Mouse (Mus musculus): ENCODE results near the gene Pomp. TPM values are rescaled to one million over a fixed set of nuclear protein-coding genes. Genes with fewer than 3 reads are reported as not detected.

Pomp gene
- polyA plus RNA-seq (2015; fragmentation: Nextera tagmentation; extraction: Ambion mirVana), result 481 and 542 TPM in 2 replicates

DNA sequence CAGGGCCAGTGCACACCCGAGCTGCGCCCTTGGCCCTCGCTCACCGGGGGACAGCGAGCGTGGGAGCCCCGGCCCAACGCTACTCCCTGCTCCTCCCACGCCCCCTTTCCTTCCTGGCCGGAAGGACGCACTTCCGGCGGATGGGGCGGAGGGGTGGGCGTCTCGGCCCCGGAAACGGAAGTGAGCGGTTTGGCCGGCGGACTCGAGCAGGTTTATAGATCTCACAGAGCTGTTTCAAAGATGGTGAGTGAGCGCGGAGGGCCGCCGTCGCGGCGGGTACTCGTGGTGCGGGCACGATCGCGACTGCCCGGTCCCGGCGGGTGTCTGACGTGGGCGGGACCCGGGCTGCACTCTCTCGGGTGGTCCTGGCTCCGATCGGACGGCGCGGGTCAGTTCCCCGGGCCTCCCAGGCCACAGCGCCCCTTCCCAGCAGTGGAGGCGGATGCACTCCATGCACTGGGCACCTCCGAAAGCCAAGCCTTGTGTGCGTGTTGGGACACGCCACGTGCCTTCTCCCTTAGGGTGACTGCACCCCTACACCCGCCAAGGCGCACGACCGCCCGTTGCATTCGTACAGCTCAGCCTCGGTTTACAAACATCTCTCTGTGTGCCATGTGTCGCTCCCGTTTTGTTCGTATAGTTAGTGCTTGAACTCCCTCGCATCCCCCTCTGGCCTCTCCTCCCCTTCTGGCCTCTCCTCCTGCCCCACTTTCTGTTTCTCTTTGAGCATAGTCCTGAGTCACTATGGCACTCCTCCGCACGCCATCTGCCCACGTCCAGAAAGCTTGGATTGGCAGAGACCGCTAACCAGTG is at the start of gene Pomp:
TSS of gene Pomp (plus strand) at position 13 of the 813 bp plus-strand sequence.
- peak within 1 kb of the TSS; percentile 64 for H3K4me2 ChIP-seq
- H3K4me1 ChIP-seq, result peaks cover 17% of the 10 kb centered on the region
- peak within 1 kb of the TSS; percentile 75 for H3K4me3 ChIP-seq (replicated peaks)
- ATAC-seq (replicated peaks; ENCODE audit: low FRiP score), result peak; percentile 94
- peaks cover 36% of the 10 kb centered on the region for H3K36me3 ChIP-seq
- H3K27me3 ChIP-seq, result no peaks in the 10 kb centered on the region
- WGBS, result under 1% methylated on average over 68 of the region's 68 CpGs
- H3K9ac ChIP-seq, result peak within 1 kb of the TSS; percentile 85
- no peaks in the 10 kb centered on the region for H3K9me3 ChIP-seq (replicated peaks)
- peak within 1 kb of the TSS; percentile 87 for H3K27ac ChIP-seq

- no peak for ATAC-seq (replicated peaks; ENCODE audit: low FRiP score)
- WGBS, result 80% methylated on average over 13 of the region's 13 CpGs
- no peak overlapping the region for H3K9ac ChIP-seq
- peaks cover 5% of the 10 kb centered on the region; the same call in 1 of the 2 replicates for H3K9me3 ChIP-seq (replicated peaks)
- no peak overlapping the region for H3K4me2 ChIP-seq
- no peaks in the 10 kb centered on the region for H3K27me3 ChIP-seq
- no peak overlapping the region for H3K4me3 ChIP-seq (replicated peaks)
- no peak overlapping the region for H3K27ac ChIP-seq
- no peaks in the 10 kb centered on the region for H3K36me3 ChIP-seq
- H3K4me1 ChIP-seq, result no peaks in the 10 kb centered on the region
Observed at GRCm38 (mm10) chr5:147812255-147813040, 47.8 kb upstream of the Pomp start.

GRCm38 (mm10) chr5:147814971-147815370 is 45.3 kb upstream of the Pomp start:
- Histone ChIP-seq H3K9me3 (replicated peaks) (0 out of 2 replicates have a peak, but pooled peaks cover 4% of the 10 kb centered on the region), H3K36me3 (no peaks in the 10 kb centered on the region), H3K27ac (no peak overlapping the region), H3K4me1 (no peaks in the 10 kb centered on the region), H3K27me3 (no peaks in the 10 kb centered on the region), H3K9ac (no peak overlapping the region), H3K4me2 (no peak overlapping the region), H3K4me3 (replicated peaks) (no peak overlapping the region)
- 78% methylated on average over 13 of the region's 13 CpGs for WGBS
- ATAC-seq (replicated peaks; ENCODE audit: low FRiP score), result no peak

DNA sequence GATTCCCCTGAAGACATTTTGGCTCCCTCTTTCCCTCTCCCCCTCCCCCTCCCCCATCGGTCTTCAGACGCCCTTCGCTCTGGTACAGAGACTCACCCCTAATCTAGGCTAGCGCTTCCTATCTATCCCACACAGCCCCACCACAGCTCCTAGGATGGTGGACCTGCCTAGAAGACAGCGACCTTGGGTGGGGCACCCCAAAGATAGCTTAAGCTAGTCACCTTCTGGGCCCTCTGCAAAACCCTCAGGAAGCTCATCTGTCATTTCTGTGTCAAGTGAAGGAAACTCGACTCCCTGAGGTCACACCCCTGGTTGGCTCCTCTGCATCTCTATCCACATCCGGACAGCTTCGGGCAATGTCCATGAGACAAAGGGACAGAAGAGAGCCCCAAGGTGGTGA is 44.7 kb upstream of the Pomp start:
- Histone ChIP-seq H3K36me3 (no peaks in the 10 kb centered on the region), H3K27ac (no peak overlapping the region), H3K27me3 (no peaks in the 10 kb centered on the region), H3K9ac (no peak overlapping the region), H3K4me3 (replicated peaks) (no peak overlapping the region), H3K9me3 (replicated peaks) (0 out of 2 replicates have a peak, but pooled peaks cover 4% of the 10 kb centered on the region), H3K4me2 (no peak overlapping the region), H3K4me1 (no peaks in the 10 kb centered on the region)
- ATAC-seq (replicated peaks; ENCODE audit: low FRiP score), result no peak
- 69% methylated on average over 8 of the region's 8 CpGs for WGBS

DNA sequence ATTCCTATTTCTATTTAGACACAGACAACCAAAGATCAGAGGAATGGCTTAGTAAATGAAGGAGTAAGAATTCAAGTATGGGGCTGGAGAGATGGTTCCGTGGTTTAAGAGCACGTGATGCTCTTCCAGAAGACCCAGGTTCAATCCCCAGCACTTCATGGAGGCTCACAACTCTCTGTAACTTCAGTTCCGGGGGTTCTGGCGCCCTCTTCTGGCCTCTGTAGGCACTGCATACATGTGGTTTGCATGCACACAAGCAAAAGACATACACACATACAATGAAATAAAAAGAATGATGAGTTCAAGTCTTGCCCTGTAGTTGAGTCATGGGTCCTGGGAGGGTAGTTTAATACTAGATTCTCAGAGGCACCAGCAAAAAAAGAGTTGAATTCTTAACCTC is 43.8 kb upstream of the Pomp start:
- no peak overlapping the region for H3K27ac ChIP-seq
- ATAC-seq (replicated peaks; ENCODE audit: low FRiP score), result no peak
- no peak overlapping the region for H3K4me2 ChIP-seq
- no peak overlapping the region for H3K9ac ChIP-seq
- H3K9me3 ChIP-seq (replicated peaks), result 0 out of 2 replicates have a peak, but pooled peaks cover 4% of the 10 kb centered on the region
- H3K27me3 ChIP-seq, result no peaks in the 10 kb centered on the region
- no peaks in the 10 kb centered on the region for H3K36me3 ChIP-seq
- WGBS, result 68% methylated on average over 4 of the region's 4 CpGs
- H3K4me1 ChIP-seq, result no peaks in the 10 kb centered on the region
- H3K4me3 ChIP-seq (replicated peaks), result no peak overlapping the region

GRCm38 (mm10) chr5:147817747-147818496 is 42.3 kb upstream of the Pomp start:
- H3K9me3 ChIP-seq (replicated peaks), result 0 out of 2 replicates have a peak, but pooled peaks cover 4% of the 10 kb centered on the region
- no peak overlapping the region for H3K4me3 ChIP-seq (replicated peaks)
- ATAC-seq (replicated peaks; ENCODE audit: low FRiP score), result no peak
- WGBS, result 88% methylated on average over 9 of the region's 9 CpGs
- no peaks in the 10 kb centered on the region for H3K36me3 ChIP-seq
- no peaks in the 10 kb centered on the region for H3K4me1 ChIP-seq
- H3K9ac ChIP-seq, result no peak overlapping the region
- H3K4me2 ChIP-seq, result no peak overlapping the region
- H3K27me3 ChIP-seq, result no peaks in the 10 kb centered on the region
- H3K27ac ChIP-seq, result no peak overlapping the region

DNA sequence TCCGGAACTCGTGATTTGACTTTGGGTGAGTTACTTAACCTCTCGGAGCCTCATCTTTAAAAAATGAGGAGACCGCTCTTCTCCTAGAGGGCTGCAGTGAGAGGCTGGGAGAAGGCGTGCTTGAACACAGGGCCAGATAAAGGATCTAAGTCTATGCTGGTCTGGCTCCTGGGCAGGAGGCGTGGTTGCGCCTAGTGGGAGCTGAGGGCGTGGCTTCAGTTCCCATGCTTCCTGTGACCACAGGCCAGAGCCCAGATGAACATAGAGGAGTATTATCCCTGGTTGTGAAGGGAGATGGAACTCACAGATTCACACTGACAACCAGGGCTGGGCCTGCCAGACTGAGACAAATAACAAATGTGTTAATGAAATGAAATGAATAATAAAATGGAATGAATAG is 41.4 kb upstream of the Pomp start:
- H3K36me3 ChIP-seq, result no peaks in the 10 kb centered on the region
- 88% methylated on average over 8 of the region's 8 CpGs for WGBS
- H3K9me3 ChIP-seq (replicated peaks), result 0 out of 2 replicates have a peak, but pooled peaks cover 4% of the 10 kb centered on the region
- no peaks in the 10 kb centered on the region for H3K4me1 ChIP-seq
- no peak overlapping the region for H3K4me2 ChIP-seq
- H3K27me3 ChIP-seq, result no peaks in the 10 kb centered on the region
- no peak overlapping the region for H3K4me3 ChIP-seq (replicated peaks)
- ATAC-seq (replicated peaks; ENCODE audit: low FRiP score), result no peak
- H3K9ac ChIP-seq, result no peak overlapping the region
- no peak overlapping the region for H3K27ac ChIP-seq

- Histone ChIP-seq H3K9ac (no peak overlapping the region), H3K27ac (no peak overlapping the region), H3K27me3 (no peaks in the 10 kb centered on the region), H3K4me1 (no peaks in the 10 kb centered on the region), H3K4me2 (no peak overlapping the region), H3K9me3 (replicated peaks) (0 out of 2 replicates have a peak, but pooled peaks cover 4% of the 10 kb centered on the region), H3K36me3 (no peaks in the 10 kb centered on the region), H3K4me3 (replicated peaks) (no peak overlapping the region)
- 88% methylated on average over 7 of the region's 7 CpGs for WGBS
- ATAC-seq (replicated peaks; ENCODE audit: low FRiP score), result no peak
Observed at GRCm38 (mm10) chr5:147819895-147820294, 40.4 kb upstream of the Pomp start.

GRCm38 (mm10) chr5:147824021-147824605 is 36.1 kb upstream of the Pomp start:
- Histone ChIP-seq H3K4me2 (no peak overlapping the region), H3K9me3 (replicated peaks) (no peaks in the 10 kb centered on the region), H3K36me3 (no peaks in the 10 kb centered on the region), H3K9ac (no peak overlapping the region), H3K4me1 (peaks cover 22% of the 10 kb centered on the region), H3K4me3 (replicated peaks) (no peak overlapping the region), H3K27ac (no peak overlapping the region), H3K27me3 (no peaks in the 10 kb centered on the region)
- WGBS, result 85% methylated on average over 13 of the region's 13 CpGs
- no peak for ATAC-seq (replicated peaks; ENCODE audit: low FRiP score)

GRCm38 (mm10) chr5:147825375-147825969 is 34.8 kb upstream of the Pomp start:
- no peaks in the 10 kb centered on the region for H3K36me3 ChIP-seq
- H3K27me3 ChIP-seq, result no peaks in the 10 kb centered on the region
- H3K9ac ChIP-seq, result no peak overlapping the region
- H3K27ac ChIP-seq, result peak overlapping the region; percentile 39; the same call in 1 of the 2 replicates
- H3K9me3 ChIP-seq (replicated peaks), result no peaks in the 10 kb centered on the region
- 0 out of 2 replicates have a peak overlapping the region, but pooled peaks have one; percentile 2 for H3K4me3 ChIP-seq (replicated peaks)
- no peak for ATAC-seq (replicated peaks; ENCODE audit: low FRiP score)
- H3K4me1 ChIP-seq, result peaks cover 22% of the 10 kb centered on the region
- WGBS, result 39% methylated on average over 22 of the region's 22 CpGs
- H3K4me2 ChIP-seq, result peak overlapping the region; percentile 39

DNA sequence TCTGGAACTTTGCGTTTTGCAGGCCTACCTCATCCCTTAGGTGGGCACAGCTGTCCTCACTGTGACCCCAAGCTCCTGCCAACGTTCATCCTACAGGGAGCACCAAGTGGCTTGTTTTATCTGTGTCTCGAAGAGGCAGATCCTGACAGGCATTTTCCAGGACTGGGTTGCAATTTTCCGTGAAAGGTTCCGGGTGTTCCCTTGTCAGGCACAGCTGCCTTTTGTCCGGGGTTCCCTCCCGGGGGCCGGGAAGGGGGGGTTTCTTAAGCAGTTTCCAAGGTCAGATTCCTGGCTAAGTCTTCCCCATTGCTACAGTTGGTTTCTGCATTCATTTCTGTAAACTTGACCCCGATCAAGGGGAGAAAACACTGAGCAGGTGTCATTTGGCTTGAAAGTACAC is 34.2 kb upstream of the Pomp start:
- H3K27ac ChIP-seq, result peak overlapping the region; percentile 39; the same call in 1 of the 2 replicates
- H3K27me3 ChIP-seq, result no peaks in the 10 kb centered on the region
- no peak overlapping the region for H3K9ac ChIP-seq
- no peak for ATAC-seq (replicated peaks; ENCODE audit: low FRiP score)
- peaks cover 22% of the 10 kb centered on the region for H3K4me1 ChIP-seq
- H3K9me3 ChIP-seq (replicated peaks), result no peaks in the 10 kb centered on the region
- H3K4me3 ChIP-seq (replicated peaks), result 0 out of 2 replicates have a peak overlapping the region, but pooled peaks have one; percentile 2
- WGBS, result 39% methylated on average over 9 of the region's 9 CpGs
- no peaks in the 10 kb centered on the region for H3K36me3 ChIP-seq
- H3K4me2 ChIP-seq, result peak overlapping the region; percentile 39

Measured in kidney, embryonic 15.5 days (tissue).